Mouse (Mus musculus) forebrain, embryonic 11.5 days (tissue): ENCODE measurements at regions not wholly inside any gene's neighbourhood (a gene's known extent, or its start where the extent isn't known, plus 50 kb on each side); places are given as distances from the start of the nearest gene placed in this dataset.
A peak's percentile ranks its signal among the peaks of the same experiment; 100 is the strongest.

ENCODE experiments used
- ATAC-seq: fragments of 200-750 bp; cut with Nextera tagmentation; replicated peaks from 2 replicates; pipeline ENCODE4 v1.8.0; 2017; ENCODE audit warnings: moderate TSS enrichment; ENCODE audit not compliant: low FRiP score
- DNase-seq: peaks from one replicate; pipeline ENCODE4 v3.0.0-alpha.2; 2017; ENCODE audit warnings: low spot score
- H3K27ac ChIP-seq: fragments of 300-500 bp; sonication (generic); 2 replicates; pipeline ENCODE4 v1.5.1; 2014; ENCODE audit warnings: low read depth, low read length
- H3K27me3 ChIP-seq: fragments of 300-500 bp; sonication (generic); 2 replicates; pipeline ENCODE4 v1.6.1; 2014; ENCODE audit warnings: mild to moderate bottlenecking, low read length, mixed read lengths; ENCODE audit not compliant: control insufficient read depth, insufficient read depth
- H3K36me3 ChIP-seq: fragments of 300-500 bp; sonication (generic); 2 replicates; pipeline ENCODE4 v1.6.1; 2014; ENCODE audit warnings: mild to moderate bottlenecking, low read length, moderate library complexity, mixed read lengths; ENCODE audit not compliant: control insufficient read depth, insufficient read depth
- H3K4me1 ChIP-seq: fragments of 300-500 bp; sonication (generic); replicated peaks from 2 replicates; pipeline ENCODE4 v1.6.1; 2014; ENCODE audit warnings: low read length, mixed read lengths; ENCODE audit not compliant: control insufficient read depth, insufficient read depth
- H3K4me2 ChIP-seq: fragments of 300-500 bp; sonication (generic); 2 replicates; pipeline ENCODE4 v1.6.1; 2014; ENCODE audit warnings: low read depth, mild to moderate bottlenecking, low read length, moderate library complexity, mixed read lengths; ENCODE audit not compliant: severe bottlenecking
- H3K4me3 ChIP-seq: fragments of 300-500 bp; sonication (generic); 2 replicates; pipeline ENCODE4 v1.5.1; 2014; ENCODE audit warnings: low read depth, low read length
- H3K9ac ChIP-seq: fragments of 300-500 bp; sonication (generic); 2 replicates; pipeline ENCODE4 v1.6.1; 2014; ENCODE audit warnings: low read length
- H3K9me3 ChIP-seq: fragments of 300-500 bp; sonication (generic); 2 replicates; pipeline ENCODE4 v1.6.1; 2016; ENCODE audit warnings: low read length, mixed read lengths; ENCODE audit not compliant: control insufficient read depth
- WGBS: fragments of 180-500 bp; shearing (Covaris S2); extraction: QIAGEN DNeasy Blood & Tissue Kit; methylation state at CpG from one replicate; pipeline ENCODE4 v1.1.7; 2014; 5-methylcytosine and 5-hydroxymethylcytosine counted together

DNA sequence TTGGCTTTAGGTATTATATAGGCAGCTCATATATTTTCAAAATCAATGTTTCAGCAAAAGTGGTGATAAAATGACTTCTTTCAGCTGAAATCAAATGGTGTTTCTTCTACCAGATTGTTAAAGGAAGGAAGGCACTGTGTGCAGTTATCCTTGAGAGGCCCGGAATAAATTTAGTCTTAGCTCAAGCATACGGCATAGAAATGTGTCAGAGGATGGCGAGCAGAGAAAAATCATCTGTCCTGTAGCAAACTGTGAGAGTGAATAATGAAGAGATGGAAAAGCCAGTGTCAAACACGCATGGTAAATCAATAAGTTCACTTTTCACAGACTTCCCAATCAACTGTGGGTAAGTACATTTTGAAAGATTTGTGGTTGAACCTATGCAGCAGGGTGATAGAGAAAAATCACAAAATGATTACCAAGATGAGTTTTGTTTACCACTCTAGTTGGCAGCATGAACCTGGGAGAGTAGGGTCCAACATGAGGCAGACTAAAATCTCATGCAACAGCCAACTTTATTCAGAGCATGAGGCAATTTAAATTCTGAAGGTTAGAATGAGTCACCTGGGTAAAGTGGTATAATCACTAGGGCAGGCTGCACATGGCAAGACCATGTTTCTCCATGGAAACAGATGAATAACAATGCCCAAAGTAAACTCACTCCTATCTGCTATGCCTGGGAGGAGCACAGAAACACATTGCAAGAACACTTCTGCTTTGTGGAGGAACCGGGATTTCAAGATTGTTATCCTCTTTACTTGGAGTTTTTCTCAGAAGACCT lies 55.7 kb downstream of the AI429214 start:
- ATAC-seq: no peak
- no peak overlapping the region for H3K27ac ChIP-seq
- DNase-seq: no peak
- no peak overlapping the region for H3K4me3 ChIP-seq
- 89% methylated on average over 5 of the region's 5 CpGs for WGBS
- no peaks in the 10 kb centered on the region for H3K36me3 ChIP-seq
- no peak overlapping the region for H3K4me2 ChIP-seq
- no peaks in the 10 kb centered on the region for H3K27me3 ChIP-seq
- H3K9ac ChIP-seq: no peak overlapping the region
- no peaks in the 10 kb centered on the region for H3K4me1 ChIP-seq
- no peaks in the 10 kb centered on the region for H3K9me3 ChIP-seq

DNA sequence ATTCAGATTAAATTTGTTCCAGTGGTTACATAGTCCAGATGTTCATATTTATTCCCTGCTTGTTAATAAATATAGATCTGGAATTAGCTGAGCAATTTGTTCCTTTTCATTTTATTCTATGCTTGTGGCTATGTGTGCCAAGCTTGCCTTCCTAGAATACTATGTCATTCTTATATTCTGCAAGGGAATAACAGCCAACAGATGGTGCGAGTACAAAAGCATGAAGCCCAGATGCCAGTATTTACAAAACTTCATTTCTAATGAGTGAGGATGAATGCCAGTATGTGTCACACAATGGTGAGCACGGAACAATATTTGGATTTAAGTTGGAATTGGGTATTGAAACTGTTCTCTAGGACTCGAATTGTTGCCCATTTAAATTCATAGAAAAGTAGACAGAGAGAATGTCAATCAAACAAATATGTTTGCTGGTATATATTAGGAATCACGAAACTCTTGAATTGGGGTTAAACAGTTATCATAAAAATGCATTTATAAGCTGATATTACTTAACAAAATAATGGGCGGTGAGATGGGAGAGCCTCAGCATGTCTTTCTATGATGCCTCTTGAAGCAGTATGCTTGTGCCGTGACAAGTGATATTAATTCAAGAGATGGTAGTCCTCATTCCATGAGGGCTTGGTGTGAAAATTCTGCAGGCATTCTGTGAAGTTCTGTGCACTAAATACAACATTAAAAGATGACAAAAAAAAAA lies 56.7 kb downstream of the AI429214 start:
- Histone ChIP-seq H3K9me3 (no peaks in the 10 kb centered on the region), H3K4me3 (no peak overlapping the region), H3K4me2 (no peak overlapping the region), H3K27ac (no peak overlapping the region), H3K36me3 (no peaks in the 10 kb centered on the region), H3K27me3 (no peaks in the 10 kb centered on the region), H3K4me1 (no peaks in the 10 kb centered on the region), H3K9ac (no peak overlapping the region)
- WGBS: 79% methylated on average over 6 of the region's 6 CpGs
- DNase-seq (no peak), ATAC-seq (no peak)

DNA sequence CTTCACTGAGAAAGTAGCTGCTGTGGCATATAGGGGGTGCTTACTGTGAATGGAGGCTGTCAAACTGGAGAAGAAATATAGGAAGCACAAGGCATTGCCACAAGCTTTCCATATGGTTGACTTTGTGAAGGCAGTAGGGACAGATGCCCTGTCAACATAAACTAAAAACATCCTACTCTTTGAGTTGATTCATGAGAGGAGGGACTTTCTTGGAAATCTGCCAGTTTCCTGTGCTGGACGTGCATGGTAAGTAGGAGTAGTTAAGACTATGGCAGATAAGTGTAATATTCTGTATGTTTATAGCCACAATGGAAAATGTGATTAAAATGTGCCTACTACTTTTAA lies 57.3 kb downstream of the AI429214 start:
- no peak overlapping the region for H3K4me2 ChIP-seq
- H3K27me3 ChIP-seq: no peaks in the 10 kb centered on the region
- DNase-seq (no peak), ATAC-seq (no peak)
- no peak overlapping the region for H3K4me3 ChIP-seq
- no peak overlapping the region for H3K9ac ChIP-seq
- no peaks in the 10 kb centered on the region for H3K36me3 ChIP-seq
- H3K27ac ChIP-seq: no peak overlapping the region
- 83% methylated on average over 1 of the region's 1 CpGs for WGBS
- H3K4me1 ChIP-seq: no peaks in the 10 kb centered on the region
- no peaks in the 10 kb centered on the region for H3K9me3 ChIP-seq

DNA sequence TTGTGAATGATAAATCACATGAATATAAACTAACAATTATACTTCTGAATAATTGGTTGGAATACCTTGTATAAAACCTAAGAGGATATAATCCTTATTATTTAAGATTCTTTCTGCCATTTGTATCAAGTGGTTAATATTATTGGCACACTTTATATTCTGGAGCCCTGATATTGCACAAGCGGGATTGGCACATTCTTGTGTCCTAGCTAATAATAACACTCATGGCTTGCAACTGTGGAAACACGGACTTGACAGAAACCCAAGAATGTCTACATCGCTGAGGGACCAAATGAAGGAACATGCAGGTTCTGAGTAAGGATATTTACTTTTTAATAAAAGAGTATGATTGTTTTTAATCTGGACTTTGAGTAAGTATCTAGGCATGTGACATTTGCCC lies 63.0 kb downstream of the AI429214 start:
- no peak for ATAC-seq
- WGBS: 94% methylated on average over 3 of the region's 3 CpGs
- no peaks in the 10 kb centered on the region for H3K36me3 ChIP-seq

DNA sequence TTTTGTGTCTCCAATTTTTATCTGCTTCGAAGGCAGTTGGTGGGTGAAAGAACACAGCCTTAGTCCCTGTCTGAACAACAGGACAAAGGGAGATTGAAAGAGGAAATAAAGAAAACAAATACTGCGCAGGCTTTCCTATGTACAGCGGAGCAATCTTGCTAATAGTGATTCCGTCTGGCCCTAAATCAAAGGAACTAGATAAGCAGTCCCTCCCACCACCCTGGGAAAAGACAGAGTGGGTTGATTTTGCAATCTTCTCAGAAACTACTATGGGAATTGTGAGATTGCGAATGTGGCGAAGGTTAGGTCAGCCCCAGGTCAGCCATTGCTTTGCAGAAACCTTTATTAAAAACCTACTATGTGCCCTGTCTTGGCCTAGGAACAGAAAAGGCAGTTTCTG lies 65.0 kb downstream of the AI429214 start:
- no peaks in the 10 kb centered on the region for H3K4me1 ChIP-seq
- no peak overlapping the region for H3K9ac ChIP-seq
- 85% methylated on average over 6 of the region's 6 CpGs for WGBS
- no peak overlapping the region for H3K27ac ChIP-seq
- H3K4me2 ChIP-seq: no peak overlapping the region
- no peaks in the 10 kb centered on the region for H3K36me3 ChIP-seq
- H3K4me3 ChIP-seq: no peak overlapping the region
- DNase-seq (no peak), ATAC-seq (no peak)
- no peaks in the 10 kb centered on the region for H3K9me3 ChIP-seq
- no peaks in the 10 kb centered on the region for H3K27me3 ChIP-seq

More for the DNA sequence above, 63.0 kb downstream of the AI429214 start:
- no peak overlapping the region for H3K4me3 ChIP-seq
- no peak overlapping the region for H3K4me2 ChIP-seq
- no peak overlapping the region for H3K27ac ChIP-seq
- no peak for DNase-seq
- H3K4me1 ChIP-seq: no peaks in the 10 kb centered on the region
- H3K9me3 ChIP-seq: no peaks in the 10 kb centered on the region
- no peak overlapping the region for H3K9ac ChIP-seq
- H3K27me3 ChIP-seq: no peaks in the 10 kb centered on the region

DNA sequence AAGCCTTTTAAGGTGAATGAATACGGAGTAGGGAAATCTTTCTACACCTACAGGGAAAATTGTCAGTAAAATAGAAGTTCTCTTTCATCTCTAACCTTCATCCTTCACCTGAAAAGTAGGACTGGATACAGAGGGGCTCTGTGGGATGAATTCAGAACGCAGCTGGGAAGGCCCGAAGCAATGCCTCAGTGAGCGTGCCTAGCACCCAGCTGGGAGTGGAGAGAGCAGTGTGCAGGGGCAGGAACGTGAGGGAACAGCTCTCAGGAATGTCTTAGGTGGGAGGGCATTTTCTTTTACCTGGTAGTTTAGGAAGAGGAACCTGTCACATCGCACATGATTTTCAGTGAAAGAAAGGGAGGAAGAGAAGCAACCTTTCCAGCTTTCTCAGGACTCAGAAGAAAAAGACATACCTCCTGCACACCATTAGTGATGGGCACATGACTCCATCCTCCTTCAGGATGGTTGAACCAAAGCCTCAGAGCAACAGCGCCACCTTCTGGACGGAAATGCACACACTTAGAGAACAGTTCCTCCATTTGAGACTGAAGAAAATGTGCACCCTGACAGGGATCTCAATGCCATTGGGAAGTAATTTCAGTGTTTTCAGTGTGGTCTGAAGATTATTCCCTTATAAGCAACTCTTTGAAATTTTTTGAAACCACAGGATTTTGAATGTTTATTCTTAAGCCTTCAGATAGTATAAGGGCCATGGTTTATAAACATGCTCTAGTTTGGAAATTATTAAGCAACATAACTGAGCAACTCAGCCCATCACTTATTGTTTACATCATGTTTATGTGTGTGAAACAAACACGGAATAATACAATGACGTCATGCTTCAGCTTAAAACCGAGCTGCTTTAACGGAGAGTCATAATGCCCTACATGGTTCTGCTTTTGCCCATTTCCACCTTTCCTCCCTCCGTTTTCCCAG lies 68.9 kb downstream of the AI429214 start:
- H3K36me3 ChIP-seq: no peaks in the 10 kb centered on the region
- no peaks in the 10 kb centered on the region for H3K27me3 ChIP-seq
- H3K4me3 ChIP-seq: no peak overlapping the region
- ATAC-seq (peak; percentile 78; the same call in 1 of the 2 replicates), DNase-seq (peak; percentile 85)
- H3K4me2 ChIP-seq: no peak overlapping the region
- H3K27ac ChIP-seq: no peak overlapping the region; the same call in 1 of the 2 replicates
- no peaks in the 10 kb centered on the region for H3K4me1 ChIP-seq
- H3K9ac ChIP-seq: no peak overlapping the region
- WGBS: 29% methylated on average over 13 of the region's 13 CpGs
- H3K9me3 ChIP-seq: no peaks in the 10 kb centered on the region

DNA sequence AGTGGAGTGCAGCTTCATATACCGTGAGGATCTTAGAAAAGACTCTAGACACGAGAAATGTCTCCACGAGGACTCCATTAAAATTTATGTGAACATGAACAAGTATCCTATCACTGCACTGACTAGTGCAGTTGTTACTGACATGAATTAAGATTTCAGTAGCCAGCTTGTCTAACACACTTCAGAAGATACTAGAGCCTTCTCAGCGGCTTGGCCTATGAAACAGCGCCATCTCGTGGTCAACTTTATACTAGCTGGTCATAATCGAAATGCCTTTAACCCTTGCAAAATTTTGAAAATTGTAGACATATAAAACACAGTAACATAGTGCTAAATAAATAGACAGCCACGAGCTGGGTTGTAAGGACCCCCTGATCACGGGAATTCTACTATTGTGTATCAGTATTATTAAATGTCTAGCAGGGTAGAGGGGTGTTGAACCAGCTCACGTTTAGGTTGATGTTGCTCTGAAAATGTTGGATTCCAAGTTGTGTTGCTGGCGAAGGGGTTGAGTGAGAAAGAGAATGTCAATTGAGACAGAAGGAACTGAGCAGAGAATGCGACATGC lies 70.4 kb downstream of the AI429214 start:
- Histone ChIP-seq H3K27me3 (no peaks in the 10 kb centered on the region), H3K36me3 (no peaks in the 10 kb centered on the region), H3K27ac (no peak overlapping the region), H3K4me3 (no peak overlapping the region), H3K4me1 (no peaks in the 10 kb centered on the region), H3K9me3 (no peaks in the 10 kb centered on the region), H3K4me2 (no peak overlapping the region), H3K9ac (no peak overlapping the region)
- DNase-seq (peak; percentile 80), ATAC-seq (peak; percentile 65)
- WGBS: 20% methylated on average over 12 of the region's 12 CpGs

DNA sequence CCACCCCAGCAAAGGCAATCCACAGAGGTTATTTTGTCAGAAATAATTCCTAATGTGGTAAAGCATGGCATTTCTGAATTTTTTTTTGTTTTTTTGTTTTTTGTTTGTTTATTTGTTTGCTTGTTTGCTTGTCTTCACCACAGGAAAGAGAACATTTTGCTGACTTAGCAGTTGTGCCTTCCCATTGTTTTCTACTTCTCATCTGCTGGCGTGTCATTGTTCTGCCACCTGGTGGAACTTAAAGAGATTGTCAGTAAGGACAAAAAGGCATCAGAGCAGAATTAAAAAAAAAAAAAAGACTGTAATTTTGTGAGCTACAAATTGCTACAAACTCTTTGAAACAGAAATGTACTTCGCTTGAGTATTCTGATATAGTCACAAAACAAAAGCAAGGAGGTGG lies 79.5 kb downstream of the AI429214 start:
- ATAC-seq: no peak
- H3K4me2 ChIP-seq: no peak overlapping the region
- no peak overlapping the region for H3K27ac ChIP-seq
- H3K4me1 ChIP-seq: no peaks in the 10 kb centered on the region
- no peak overlapping the region for H3K4me3 ChIP-seq
- H3K36me3 ChIP-seq: no peaks in the 10 kb centered on the region
- H3K9me3 ChIP-seq: no peaks in the 10 kb centered on the region
- no peak for DNase-seq
- WGBS: 39% methylated on average over 2 of the region's 2 CpGs
- H3K27me3 ChIP-seq: no peaks in the 10 kb centered on the region
- H3K9ac ChIP-seq: no peak overlapping the region
